ENCODE assay signal across 29 mouse cellular contexts in genomic region chr7:54599776-54600175, GRCm38 (mm10).
A peak's percentile ranks its signal among the peaks of the same experiment; 100 is the strongest.
DNase-seq lines count a peak whose midpoint lies in the region; ATAC-seq and TF ChIP-seq lines count a peak whose summit lies in the region.
"Had no signal": no experiment of that assay in that cellular context is flagged by ENCODE, and none has a peak within 500 bp of the region (broad histone marks: within the 10 kb centered on the region; RNA-seq: fewer than 3 reads in every experiment).

No protein-coding gene starts in this region.

- H3K4me2 ChIP-seq in forebrain, embryonic 14.5 days (ENCODE audit: low read length) = no peak overlapping the region
- no peak overlapping the region for H3K4me2 ChIP-seq in forebrain, embryonic 16.5 days (ENCODE audit: low read length)
- no peak overlapping the region for H3K4me2 ChIP-seq in midbrain, embryonic 14.5 days (ENCODE audit: low read length)
- H3K4me2 ChIP-seq: embryonic facial prominence, embryonic 13.5 days; heart, embryonic 13.5 days; hindbrain, embryonic 14.5 days had no signal

- H3K9ac ChIP-seq in forebrain, embryonic 14.5 days (ENCODE audit: low read length) = no peak overlapping the region
- H3K9ac ChIP-seq in forebrain, embryonic 16.5 days (replicated peaks; ENCODE audit: low read depth, low read length) = no peak overlapping the region
- no peak overlapping the region for H3K9ac ChIP-seq in midbrain, embryonic 14.5 days (replicated peaks; ENCODE audit: low read length)
- H3K9ac ChIP-seq: embryonic facial prominence, embryonic 13.5 days; heart, embryonic 13.5 days; hindbrain, embryonic 14.5 days had no signal

- no peaks in the 10 kb centered on the region for H3K4me1 ChIP-seq in forebrain, embryonic 14.5 days (ENCODE audit: control insufficient read depth, insufficient read depth, low read length)
- no peaks in the 10 kb centered on the region for H3K4me1 ChIP-seq in forebrain, embryonic 16.5 days (replicated peaks; ENCODE audit: control insufficient read depth, insufficient read depth, low read length)
- H3K4me1 ChIP-seq in midbrain, embryonic 14.5 days (ENCODE audit: control insufficient read depth, insufficient read depth, low read length) = no peaks in the 10 kb centered on the region
- no peaks in the 10 kb centered on the region for H3K4me1 ChIP-seq in midbrain, embryonic 10.5 days
- H3K4me1 ChIP-seq: embryonic facial prominence, embryonic 13.5 days; heart, embryonic 10.5 days; heart, embryonic 13.5 days had no signal

- no peak for TF ChIP-seq POLR2A in brain, embryonic 14.5 days (IDR thresholded peaks at IDR 0.05; ENCODE audit: borderline replicate concordance, extremely low read depth, insufficient read depth, insufficient read length, poor library complexity, severe bottlenecking)

- H3K36me3 ChIP-seq in forebrain, embryonic 14.5 days (ENCODE audit: control insufficient read depth, insufficient read depth, low read length) = no peaks in the 10 kb centered on the region
- H3K36me3 ChIP-seq in forebrain, embryonic 16.5 days (ENCODE audit: control insufficient read depth, insufficient read depth) = no peaks in the 10 kb centered on the region
- no peaks in the 10 kb centered on the region for H3K36me3 ChIP-seq in midbrain, embryonic 14.5 days (ENCODE audit: control insufficient read depth, insufficient read depth, low read length)
- no peaks in the 10 kb centered on the region for H3K36me3 ChIP-seq in midbrain, embryonic 10.5 days
- H3K36me3 ChIP-seq: embryonic facial prominence, embryonic 13.5 days; G1E; heart, embryonic 10.5 days; heart, embryonic 13.5 days had no signal

- no peak for TF ChIP-seq CTCF in brain, embryonic 14.5 days (IDR thresholded peaks at IDR 0.05; ENCODE audit: borderline replicate concordance, extremely low read depth, insufficient read depth, insufficient read length)

- no peak overlapping the region for H3K27ac ChIP-seq in forebrain, embryonic 14.5 days (ENCODE audit: low read depth, low read length)
- no peak overlapping the region for H3K27ac ChIP-seq in forebrain, embryonic 16.5 days (ENCODE audit: low read length)
- H3K27ac ChIP-seq in midbrain, embryonic 14.5 days (replicated peaks; ENCODE audit: low read depth, low read length) = no peak overlapping the region
- no peak overlapping the region for H3K27ac ChIP-seq in midbrain, embryonic 10.5 days (replicated peaks)
- H3K27ac ChIP-seq: embryonic facial prominence, embryonic 13.5 days; heart, adult 2 months; heart, embryonic 10.5 days; heart, embryonic 13.5 days; hindbrain, embryonic 14.5 days; hindbrain, postnatal 0 days had no signal

- ATAC-seq in forebrain, embryonic 14.5 days = no peak
- ATAC-seq in forebrain, embryonic 16.5 days = no peak
- ATAC-seq in midbrain, embryonic 14.5 days (ENCODE audit: low FRiP score, low TSS enrichment) = no peak
- ATAC-seq: hindbrain, postnatal 0 days; inflammation-experienced regulatory T-cells, adult 6 months; intestine, embryonic 16.5 days; Patski had no signal

- DNase-seq in forebrain, embryonic 14.5 days (ENCODE audit: low spot score) = peak; percentile 3
- peak; percentile 51 for DNase-seq in midbrain, embryonic 14.5 days
- no peak for DNase-seq in midbrain, embryonic 10.5 days (ENCODE audit: low spot score)
- peak; percentile 50 for DNase-seq in brain, embryonic 14.5 days (ENCODE audit: low read depth)
- DNase-seq in left cerebral cortex, adult 9 months (ENCODE audit: low spot score in 2 of 2) = no peak
- DNase-seq: adrenal gland, adult 2 months; adrenal gland, postnatal 14 days; B cell, adult 2 months; cerebellum, adult 11 months; cerebellum, adult 2 months; cerebellum, adult 9-11 months; cerebellum, postnatal 25 days; gastrocnemius, postnatal 10 days; gastrocnemius, postnatal 36 days; heart, adult 2 months; heart, postnatal 14 days; heart, postnatal 4 days; kidney, adult 18-20 months had no signal

- no peaks in the 10 kb centered on the region for H3K27me3 ChIP-seq in forebrain, embryonic 14.5 days (replicated peaks; ENCODE audit: control insufficient read depth, insufficient read depth, low read length)
- no peaks in the 10 kb centered on the region for H3K27me3 ChIP-seq in forebrain, embryonic 16.5 days (replicated peaks; ENCODE audit: control insufficient read depth, insufficient read depth, low read length)
- H3K27me3 ChIP-seq in midbrain, embryonic 14.5 days (ENCODE audit: control insufficient read depth, insufficient read depth, low read length) = no peaks in the 10 kb centered on the region
- H3K27me3 ChIP-seq in midbrain, embryonic 10.5 days (ENCODE audit: low read depth, poor library complexity, severe bottlenecking) = no peaks in the 10 kb centered on the region
- H3K27me3 ChIP-seq: CH12.LX; embryonic facial prominence, embryonic 13.5 days; heart, embryonic 13.5 days; Patski had no signal

- no peaks in the 10 kb centered on the region for H3K9me3 ChIP-seq in forebrain, embryonic 14.5 days (replicated peaks; ENCODE audit: control insufficient read depth, low read length)
- no peaks in the 10 kb centered on the region for H3K9me3 ChIP-seq in forebrain, embryonic 16.5 days (ENCODE audit: control insufficient read depth, low read length)
- H3K9me3 ChIP-seq in midbrain, embryonic 14.5 days (ENCODE audit: control insufficient read depth, low read length) = no peaks in the 10 kb centered on the region
- H3K9me3 ChIP-seq in midbrain, embryonic 10.5 days (replicated peaks) = no peaks in the 10 kb centered on the region
- H3K9me3 ChIP-seq: embryonic facial prominence, embryonic 13.5 days; G1E; heart, embryonic 10.5 days; heart, embryonic 13.5 days had no signal

- 84% methylated on average over 1 of the region's 1 CpGs for WGBS in forebrain, embryonic 14.5 days
- 65% methylated on average over 1 of the region's 1 CpGs for WGBS in forebrain, embryonic 16.5 days
- 58% methylated on average over 1 of the region's 1 CpGs for WGBS in midbrain, embryonic 14.5 days
- WGBS in midbrain, embryonic 10.5 days = 90% methylated on average over 1 of the region's 1 CpGs

- no peak overlapping the region for H3K4me3 ChIP-seq in forebrain, embryonic 14.5 days (ENCODE audit: low read depth, low read length)
- H3K4me3 ChIP-seq in forebrain, embryonic 16.5 days (replicated peaks; ENCODE audit: low read length) = no peak overlapping the region
- H3K4me3 ChIP-seq in midbrain, embryonic 14.5 days (replicated peaks; ENCODE audit: low read depth, low read length) = no peak overlapping the region
- H3K4me3 ChIP-seq in midbrain, embryonic 10.5 days = no peak overlapping the region
- H3K4me3 ChIP-seq: embryonic facial prominence, embryonic 13.5 days; heart, adult 2 months; heart, embryonic 10.5 days; heart, embryonic 13.5 days had no signal

Comparison
In these comparisons a context has a peak if more than half of its experiments do, and no peak if none do; other contexts are left out.
1. DNase-seq: peak in forebrain, embryonic 14.5 days (single experiment), midbrain, embryonic 14.5 days (single experiment) and brain, embryonic 14.5 days (single experiment); none in midbrain, embryonic 10.5 days (single experiment) and left cerebral cortex, adult 9 months (0 of 2).